Mouse (Mus musculus) kidney, adult 2 months (tissue): ENCODE results near the gene Tfpt. TPM values are rescaled to one million over a fixed set of nuclear protein-coding genes. Genes with fewer than 3 reads are reported as not detected.

ENCODE experiments used
- DNase-seq: peaks from one replicate; pipeline ENCODE4 v3.0.0; 2021
- H3K27ac ChIP-seq: fragments of 200-500 bp; 2 replicates; pipeline ENCODE4 v1.5.1; 2012; ENCODE audit warnings: low read depth, low read length, control low read depth, inconsistent platforms; ENCODE audit not compliant: insufficient read depth
- H3K27me3 ChIP-seq: fragments of 200-500 bp; replicated peaks from 2 replicates; pipeline ENCODE4 v1.6.1; 2012; ENCODE audit warnings: mild to moderate bottlenecking, moderate library complexity, low read length, inconsistent platforms; ENCODE audit not compliant: control insufficient read depth, insufficient read depth
- H3K36me3 ChIP-seq: fragments of 200-500 bp; 2 replicates; pipeline ENCODE4 v1.6.1; 2012; ENCODE audit warnings: mild to moderate bottlenecking, moderate library complexity, low read length, inconsistent platforms; ENCODE audit not compliant: control insufficient read depth, insufficient read depth
- H3K4me1 ChIP-seq: fragments of 200-500 bp; 2 replicates; pipeline ENCODE4 v1.6.1; 2011; ENCODE audit warnings: low read length; ENCODE audit not compliant: control insufficient read depth, insufficient read depth
- H3K4me3 ChIP-seq: fragments of 200-500 bp; 2 replicates; pipeline ENCODE4 v1.5.1; 2011; ENCODE audit warnings: mild to moderate bottlenecking, low read depth, low read length, control low read depth; ENCODE audit not compliant: insufficient read depth
- CTCF ChIP-seq: fragments of 200-500 bp; conservative IDR thresholded peaks from 2 replicates; pipeline ENCODE4 v1.5.1; 2011; ENCODE audit warnings: low read depth, mild to moderate bottlenecking, control low read depth, low read length, moderate library complexity, mixed read lengths; ENCODE audit not compliant: insufficient read depth, insufficient read length
- POLR2A ChIP-seq: fragments of 200-500 bp; IDR thresholded peaks from one replicate; pipeline ENCODE4 v1.6.1; 2011; ENCODE audit warnings: low read depth, low read length, control low read depth
- WGBS: fragments of 180-500 bp; shearing (Covaris S2); methylation state at CpG from one replicate; pipeline ENCODE4 v1.1.7; 2018; 5-methylcytosine and 5-hydroxymethylcytosine counted together
- polyA plus RNA-seq: library from polyadenylated mRNA; depleted of rRNA; stranded (reverse); fragments of >200 nt; gene quantifications from 2 replicates; pipeline ENCODE4 v1.2.3, GENCODE M21; 2012

Tfpt gene
- polyA plus RNA-seq, 1 experiment = 9.9 TPM

DNA sequence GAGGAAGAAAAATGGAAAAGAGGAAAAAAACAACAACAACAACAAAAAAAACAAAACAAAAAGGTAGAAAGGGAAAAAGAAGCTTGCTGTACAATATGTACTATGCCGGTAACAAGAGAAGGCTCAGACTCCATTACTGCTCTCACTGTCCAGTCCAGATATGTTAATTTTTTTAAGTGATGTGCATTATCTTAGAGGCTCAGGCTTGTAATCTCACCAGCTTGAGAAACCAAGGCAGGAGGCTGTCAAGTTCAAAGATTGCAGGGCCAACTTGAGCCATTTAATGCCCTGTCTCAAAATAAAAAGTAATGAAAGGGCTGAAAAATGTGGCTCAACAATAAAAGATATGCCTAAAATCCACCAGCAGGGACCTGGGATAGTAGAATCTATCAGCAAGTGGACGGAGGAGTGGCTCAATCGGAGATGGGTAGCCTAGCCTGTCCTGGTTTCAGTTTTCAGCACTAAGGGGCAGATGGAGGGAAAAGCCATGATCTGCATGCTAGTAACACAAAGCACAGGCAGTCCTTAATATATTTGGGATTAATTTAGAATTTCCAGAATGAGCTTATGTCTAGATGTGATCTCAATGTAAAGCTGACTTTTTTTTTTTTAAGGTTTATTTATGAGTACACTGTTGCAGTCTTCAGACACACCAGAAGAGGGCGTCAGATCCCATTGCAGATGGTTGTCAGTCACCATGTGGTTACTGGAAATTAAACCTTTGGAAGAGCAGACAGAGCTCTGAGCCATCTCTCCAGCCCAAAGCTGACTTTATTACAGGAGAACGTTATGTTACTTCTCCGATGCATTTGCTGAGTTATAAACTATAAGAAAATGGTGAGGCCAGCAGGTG lies 13.1 kb downstream of the Tfpt start:
- Histone ChIP-seq H3K4me1 (no peaks in the 10 kb centered on the region), H3K36me3 (no peaks in the 10 kb centered on the region; the same call in 1 of the 2 replicates), H3K4me3 (no peak overlapping the region; the same call in 1 of the 2 replicates), H3K27me3 (no peaks in the 10 kb centered on the region), H3K27ac (no peak overlapping the region)
- WGBS = 38% methylated on average over 6 of the region's 6 CpGs
- no peak for DNase-seq
- no peak for TF ChIP-seq POLR2A
- TF ChIP-seq CTCF = peak; percentile 35; the same call in 1 of the 2 replicates

DNA sequence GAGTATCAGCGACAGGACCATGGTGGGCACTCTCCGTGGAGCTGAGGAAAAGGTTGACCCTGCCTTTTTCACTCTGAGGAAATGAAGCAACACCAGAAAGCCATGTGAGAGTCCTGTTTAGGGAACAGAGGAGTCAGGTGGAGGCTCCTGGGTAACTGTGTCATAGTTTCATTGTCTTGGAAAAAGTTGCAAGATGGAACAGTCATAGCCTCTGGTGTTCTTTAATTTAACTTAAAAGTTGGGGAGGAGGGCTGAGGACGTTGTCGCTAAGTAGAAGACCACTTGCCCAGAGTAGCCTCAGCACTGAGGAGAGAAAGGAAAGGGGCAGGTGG lies 13.7 kb downstream of the Tfpt start, which contains the start of gene Oscar:
TSS of gene Oscar (minus strand) at position 101 of the 332 bp plus-strand sequence.
- TF ChIP-seq CTCF (no peak), POLR2A (no peak)
- Histone ChIP-seq H3K36me3 (no peaks in the 10 kb centered on the region; the same call in 1 of the 2 replicates), H3K4me3 (no peak within 1 kb of the TSS; the same call in 1 of the 2 replicates), H3K4me1 (no peaks in the 10 kb centered on the region), H3K27me3 (no peaks in the 10 kb centered on the region), H3K27ac (no peak within 1 kb of the TSS)
- DNase-seq = no peak
- WGBS = 81% methylated on average over 4 of the region's 4 CpGs

DNA sequence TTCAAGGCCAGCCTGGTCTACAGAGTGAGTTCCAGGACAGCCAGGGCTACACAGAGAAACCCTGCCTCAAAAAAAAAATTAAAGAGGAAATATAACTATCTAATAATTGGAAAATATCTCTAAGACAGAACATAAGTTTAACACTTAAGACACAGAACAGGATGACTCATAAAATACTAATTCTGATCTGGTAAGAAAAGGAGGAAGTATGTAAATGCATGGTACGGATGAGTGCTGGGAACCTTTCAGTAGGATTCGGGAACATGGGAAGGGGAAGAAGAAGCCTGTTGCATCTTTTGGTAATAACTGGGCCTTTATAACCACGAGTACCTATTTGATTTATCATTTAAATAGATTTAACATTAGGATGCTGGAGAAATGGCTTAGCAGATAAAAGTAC lies 15.7 kb downstream of the Tfpt start:
- H3K4me1 ChIP-seq = no peaks in the 10 kb centered on the region
- H3K36me3 ChIP-seq = no peaks in the 10 kb centered on the region
- WGBS = 79% methylated on average over 3 of the region's 3 CpGs
- no peak for DNase-seq
- TF ChIP-seq POLR2A = no peak
- H3K27ac ChIP-seq = no peak overlapping the region
- H3K27me3 ChIP-seq = no peaks in the 10 kb centered on the region
- H3K4me3 ChIP-seq = no peak overlapping the region

- WGBS = 91% methylated on average over 13 of the region's 13 CpGs
- H3K4me1 ChIP-seq = no peaks in the 10 kb centered on the region
- no peaks in the 10 kb centered on the region for H3K27me3 ChIP-seq
- H3K27ac ChIP-seq = no peak overlapping the region
- H3K4me3 ChIP-seq = no peak overlapping the region
- no peak for DNase-seq
- TF ChIP-seq POLR2A (no peak), CTCF (no peak)
- no peaks in the 10 kb centered on the region for H3K36me3 ChIP-seq
Observed at GRCm38 (mm10) chr7:3611006-3611405, 18.7 kb downstream of the Tfpt start.

- WGBS = 81% methylated on average over 3 of the region's 3 CpGs
- DNase-seq = no peak
- H3K27me3 ChIP-seq = no peaks in the 10 kb centered on the region
- H3K27ac ChIP-seq = no peak overlapping the region
- TF ChIP-seq POLR2A (no peak), CTCF (no peak)
- no peaks in the 10 kb centered on the region for H3K4me1 ChIP-seq
- no peak overlapping the region for H3K4me3 ChIP-seq
- no peaks in the 10 kb centered on the region for H3K36me3 ChIP-seq
Observed at GRCm38 (mm10) chr7:3610437-3610836, 19.3 kb downstream of the Tfpt start.

- TF ChIP-seq CTCF (no peak), POLR2A (no peak)
- H3K4me1 ChIP-seq = no peaks in the 10 kb centered on the region
- H3K27me3 ChIP-seq = no peaks in the 10 kb centered on the region
- H3K4me3 ChIP-seq = no peak overlapping the region
- no peaks in the 10 kb centered on the region for H3K36me3 ChIP-seq
- H3K27ac ChIP-seq = no peak overlapping the region; the same call in 1 of the 2 replicates
- peak; percentile 91 for DNase-seq
- WGBS = 13% methylated on average over 3 of the region's 3 CpGs
Observed at GRCm38 (mm10) chr7:3609082-3609481, 20.6 kb downstream of the Tfpt start.

GRCm38 (mm10) chr7:3608668-3609067 lies 21.1 kb downstream of the Tfpt start:
- no peak for DNase-seq
- H3K27me3 ChIP-seq = no peaks in the 10 kb centered on the region
- no peaks in the 10 kb centered on the region for H3K4me1 ChIP-seq
- 78% methylated on average over 3 of the region's 3 CpGs for WGBS
- TF ChIP-seq CTCF (no peak), POLR2A (no peak)
- H3K4me3 ChIP-seq = no peak overlapping the region
- no peaks in the 10 kb centered on the region for H3K36me3 ChIP-seq
- no peak overlapping the region; the same call in 1 of the 2 replicates for H3K27ac ChIP-seq
